Mouse (Mus musculus) cortical plate, adult 2 months (tissue): ENCODE data around the gene Arfgef2.

Experiments used
- CTCF ChIP-seq: fragments of 200-500 bp; IDR thresholded peaks from 2 replicates; pipeline ENCODE4 v1.5.1; 2011; ENCODE audit warnings: mild to moderate bottlenecking, control low read depth, low read length; ENCODE audit not compliant: insufficient read depth; ENCODE audit errors: extremely low read depth
- POLR2A ChIP-seq: fragments of 200-500 bp; IDR thresholded peaks from 2 replicates; pipeline ENCODE4 v1.6.1; 2011; ENCODE audit warnings: mild to moderate bottlenecking, low read length, control low read depth; ENCODE audit not compliant: insufficient read depth; ENCODE audit errors: extremely low read depth

GRCm38 (mm10) chr2:166896974-166897373 is 91.6 kb downstream of the Arfgef2 start:
- TF ChIP-seq CTCF: no peak
- no peak for TF ChIP-seq POLR2A
